Mouse (Mus musculus) adrenal gland, postnatal 10 days (tissue): ENCODE data around the gene Flt3l. TPM values are rescaled to one million over a fixed set of nuclear protein-coding genes. Genes with fewer than 3 reads are reported as not detected.

Experiments
- DNase-seq: peaks from one replicate; pipeline ENCODE4 v3.0.0; 2021; ENCODE audit warnings: mixed read lengths
- microRNA-seq: library from miRNA; unstranded; fragments of <30 nt; microRNA quantifications from one replicate; pipeline ENCODE4 v1.2.0, GENCODE M21; 2021
- total RNA-seq, 2 experiments: library from RNA; stranded (reverse); gene quantifications; 2 replicates each; pipeline ENCODE4 v1.2.3; 2021

The Flt3l gene
- total RNA-seq, 2 experiments from 2014 or later: 9.7 to 18.1 TPM

DNA sequence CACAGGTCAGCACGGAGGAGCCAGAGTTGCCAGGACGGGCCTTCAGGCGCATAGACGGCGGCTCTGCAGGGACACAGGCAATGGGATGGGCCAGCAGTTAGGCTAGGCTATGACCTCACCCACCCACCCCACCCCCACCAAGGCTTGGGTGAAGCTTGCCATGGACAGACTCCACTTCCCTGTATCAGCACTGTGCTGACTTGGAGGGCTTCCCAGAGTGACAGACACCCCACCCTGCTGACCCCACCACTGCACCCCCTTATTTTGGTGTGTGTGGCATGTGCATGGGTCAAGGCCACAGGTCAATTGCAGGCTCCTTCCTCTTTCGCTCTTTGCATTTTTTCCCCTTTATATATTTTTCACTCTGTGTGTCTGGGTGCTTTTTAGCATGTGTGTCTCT, 40.9 kb downstream of the Flt3l start:
- no peak for DNase-seq

DNA sequence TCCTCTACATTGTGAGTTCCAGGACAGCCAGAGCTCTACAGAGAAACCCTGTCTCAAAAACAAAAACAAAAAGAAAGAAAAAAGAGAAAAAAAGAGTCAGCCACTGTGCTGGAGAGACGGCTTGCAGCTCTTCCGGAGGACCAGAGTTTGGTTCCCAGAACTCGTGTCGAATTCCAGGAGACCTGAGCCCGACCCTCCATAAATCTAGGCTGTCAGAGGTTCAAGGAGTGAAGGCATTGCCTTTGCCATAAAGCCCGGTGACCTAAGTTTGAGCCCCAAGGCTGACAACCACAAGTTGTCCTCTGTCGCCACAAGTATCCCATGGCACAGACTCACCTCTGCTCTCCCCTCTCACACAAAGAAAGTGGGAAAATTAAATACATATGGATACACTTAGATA, 42.1 kb downstream of the Flt3l start:
- DNase-seq: peak; percentile 2

DNA sequence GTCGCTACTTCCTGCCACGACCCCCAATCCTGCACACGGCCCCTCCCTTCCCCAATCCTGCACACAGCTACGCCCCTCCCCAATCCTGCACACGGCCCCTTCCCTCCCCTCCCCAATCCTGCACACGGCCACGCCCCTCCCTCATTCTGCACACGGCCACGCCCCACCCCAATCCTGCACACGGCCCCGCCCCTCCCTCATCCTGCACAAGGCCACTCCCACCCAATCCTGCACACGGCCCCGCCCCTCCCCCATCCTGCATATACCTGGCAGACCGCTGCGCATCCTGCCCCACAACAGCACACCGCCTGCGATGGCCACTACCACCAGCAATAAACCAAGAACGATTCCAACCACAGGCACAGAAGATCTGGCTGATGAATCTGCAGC, 42.7 kb downstream of the Flt3l start:
- peak; percentile 26 for DNase-seq

DNA sequence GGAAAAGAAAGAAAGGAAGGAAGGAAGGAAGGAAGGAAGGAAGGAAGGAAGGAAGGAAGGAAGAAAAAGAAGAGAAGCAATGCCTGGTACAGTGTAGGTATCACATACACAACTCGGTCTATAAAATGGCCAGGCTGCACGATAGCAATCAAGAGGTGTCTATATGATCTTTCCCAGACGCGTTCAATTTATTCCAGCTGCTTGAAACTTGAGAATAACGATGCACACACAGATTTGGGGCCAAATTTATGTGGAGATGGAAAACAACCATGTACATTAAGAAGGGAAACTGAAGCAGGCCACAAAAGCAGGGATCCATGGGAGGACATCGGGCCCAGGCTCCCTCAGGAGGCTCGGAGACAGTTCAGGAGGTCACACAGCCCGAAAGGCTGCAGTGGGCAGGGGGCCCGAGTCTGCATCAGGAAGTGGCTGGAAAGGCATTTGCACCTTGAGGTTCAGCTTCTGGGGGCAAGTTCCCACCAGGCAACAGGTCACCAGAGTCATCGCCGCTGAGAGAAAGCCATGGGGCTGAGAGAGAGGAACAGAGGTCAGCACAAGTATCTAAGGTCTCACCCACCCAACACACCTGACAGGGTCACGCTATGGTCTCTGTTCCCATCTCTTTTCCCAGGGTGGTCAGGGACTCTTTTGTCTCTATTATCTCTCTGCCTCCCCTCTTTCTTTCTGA, 43.3 kb downstream of the Flt3l start:
- no peak for DNase-seq

DNA sequence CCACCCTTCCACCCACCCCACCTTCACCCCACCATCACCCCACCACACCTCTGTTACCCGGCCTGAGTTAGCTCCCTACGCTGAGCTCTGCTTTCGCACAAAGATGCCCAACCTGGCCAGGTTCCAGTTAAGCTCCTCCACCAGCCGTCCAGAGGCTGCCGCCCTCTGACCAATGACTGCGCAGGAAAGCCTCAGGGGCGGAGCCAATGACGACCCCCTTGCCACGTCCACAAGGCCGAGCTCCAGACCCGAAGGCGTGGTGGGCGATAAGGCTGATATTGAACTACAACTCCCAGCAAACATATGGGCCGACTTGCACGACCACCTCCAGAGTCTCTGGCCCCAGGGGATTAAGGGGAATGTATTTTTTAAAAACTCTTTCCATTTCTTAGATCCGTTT, 44.2 kb downstream of the Flt3l start, which contains the start of gene Rcn3:
Gene Rcn3 (minus strand): TSS at position 174 of the 400 bp plus-strand sequence.
- peak; percentile 88 for DNase-seq

DNA sequence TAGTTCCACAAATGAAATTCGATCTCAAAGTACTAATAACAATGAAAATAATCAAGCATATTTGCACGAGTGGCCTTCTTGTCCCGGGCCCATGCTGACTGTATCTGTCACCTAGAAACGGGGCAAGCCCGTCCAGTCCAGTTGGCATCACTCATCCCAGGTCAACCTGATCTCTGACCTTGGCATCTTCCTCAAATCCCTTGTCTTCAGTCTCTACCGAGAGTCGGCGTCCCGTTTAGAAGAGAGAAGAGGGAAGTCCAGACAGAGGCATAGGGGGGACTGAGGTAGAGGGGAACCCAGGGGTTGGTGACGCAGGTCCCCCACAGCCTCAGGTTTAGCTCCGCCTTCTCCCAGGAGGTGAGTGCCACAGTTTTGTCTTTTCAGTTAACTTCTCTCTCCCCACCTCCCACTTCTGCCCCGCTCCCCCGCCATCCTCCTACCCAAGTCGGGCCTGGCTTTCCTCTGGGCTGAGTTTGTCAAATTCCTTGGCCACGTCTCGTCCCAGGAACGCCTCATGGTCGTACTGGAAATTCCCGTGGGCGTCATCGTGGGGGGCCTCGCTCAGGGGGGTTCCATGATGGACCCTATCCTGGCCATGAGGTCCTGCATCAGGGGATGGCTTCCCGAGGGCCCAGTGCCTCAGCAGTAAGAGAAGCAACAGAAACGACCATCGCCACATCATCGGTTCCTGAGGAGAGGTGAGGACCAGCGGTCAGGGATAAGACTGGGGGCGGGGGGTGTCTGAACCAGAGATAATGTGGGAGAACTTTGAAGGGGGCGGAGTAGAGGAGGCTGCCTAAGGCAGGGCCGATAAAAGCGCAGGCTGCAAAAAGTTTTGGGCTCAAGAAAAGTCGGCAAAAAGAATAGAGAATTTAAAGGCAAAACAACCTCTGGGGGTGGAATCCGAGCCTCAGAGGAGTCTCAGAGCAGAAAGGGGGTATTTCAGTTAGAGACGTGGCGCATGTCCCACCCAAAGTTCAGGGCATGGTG, 44.9 kb downstream of the Flt3l start:
- no peak for DNase-seq

DNA sequence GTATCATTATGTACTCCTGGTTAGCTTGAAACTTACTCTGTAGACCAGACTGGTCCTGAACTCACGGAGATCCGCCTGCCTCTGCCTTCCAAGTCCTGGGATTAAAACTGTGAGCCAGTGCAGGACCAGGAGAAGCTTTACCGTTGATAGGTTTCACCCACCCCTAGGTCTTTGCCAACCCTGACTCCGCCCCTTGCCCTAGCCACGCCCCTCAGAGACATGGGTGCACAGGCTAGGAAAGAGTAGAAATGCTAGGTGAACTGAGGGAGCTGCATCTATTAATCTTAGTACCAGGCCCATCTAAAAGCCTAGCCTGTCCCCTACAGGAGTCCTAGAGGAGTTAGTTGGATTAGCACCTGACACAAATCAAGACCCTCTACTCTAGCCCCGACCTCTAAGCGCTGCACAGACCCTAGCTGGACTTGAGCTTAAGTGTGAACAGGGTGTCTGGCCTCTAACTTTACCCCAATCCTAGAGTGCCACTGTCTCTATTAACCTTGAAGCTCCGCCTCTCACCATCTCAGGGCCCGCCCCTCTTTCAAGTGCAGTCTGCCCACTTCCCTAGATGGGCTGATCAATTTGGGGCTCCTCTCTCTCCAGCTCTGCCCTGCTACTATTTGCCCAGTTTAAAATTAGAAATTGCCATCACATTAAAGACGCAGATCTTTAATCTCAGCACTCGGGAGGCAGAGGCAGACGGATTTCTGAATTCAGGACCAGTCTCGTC, 45.8 kb downstream of the Flt3l start:
- DNase-seq: peak; percentile 18

DNA sequence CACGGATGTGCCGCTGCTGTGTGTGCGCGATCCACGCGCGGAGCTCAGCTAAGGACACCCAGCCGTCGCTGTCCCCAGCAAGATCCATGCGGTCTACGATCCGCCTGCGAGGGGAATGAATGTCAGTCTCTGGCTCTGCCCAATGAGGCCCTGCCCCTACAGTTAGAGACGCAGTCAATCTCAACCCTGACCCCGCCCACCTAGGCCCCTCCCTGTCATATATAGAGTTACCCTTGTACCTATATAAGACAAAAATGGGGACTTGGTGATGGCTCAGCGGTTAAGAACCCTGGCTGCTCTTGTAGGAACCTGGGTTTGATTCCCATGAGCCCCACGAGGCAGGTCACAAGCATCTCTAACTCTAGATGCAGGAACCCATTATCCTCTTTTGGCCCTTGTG, 47.6 kb downstream of the Flt3l start:
- DNase-seq: no peak

DNA sequence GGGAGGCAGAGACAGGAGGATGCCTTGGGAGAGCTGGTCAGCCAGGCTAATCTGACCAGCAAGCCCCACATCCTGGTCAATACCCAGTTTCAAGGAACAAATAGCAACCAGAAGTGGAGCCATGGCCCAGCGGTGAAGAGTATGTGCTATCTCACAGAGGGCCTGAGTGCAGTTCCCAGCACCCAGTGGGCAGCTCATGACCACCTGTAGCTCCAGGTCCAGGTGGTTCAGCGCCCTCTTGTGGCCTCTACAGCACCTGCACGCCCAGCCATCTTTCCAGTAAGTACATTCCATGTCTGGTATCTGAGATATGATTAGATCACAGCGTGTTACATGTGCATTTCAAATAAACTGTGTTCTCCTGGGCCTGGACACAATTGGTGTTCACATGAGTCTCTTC, 50.1 kb downstream of the Flt3l start:
- peak; percentile 3 for DNase-seq

DNA sequence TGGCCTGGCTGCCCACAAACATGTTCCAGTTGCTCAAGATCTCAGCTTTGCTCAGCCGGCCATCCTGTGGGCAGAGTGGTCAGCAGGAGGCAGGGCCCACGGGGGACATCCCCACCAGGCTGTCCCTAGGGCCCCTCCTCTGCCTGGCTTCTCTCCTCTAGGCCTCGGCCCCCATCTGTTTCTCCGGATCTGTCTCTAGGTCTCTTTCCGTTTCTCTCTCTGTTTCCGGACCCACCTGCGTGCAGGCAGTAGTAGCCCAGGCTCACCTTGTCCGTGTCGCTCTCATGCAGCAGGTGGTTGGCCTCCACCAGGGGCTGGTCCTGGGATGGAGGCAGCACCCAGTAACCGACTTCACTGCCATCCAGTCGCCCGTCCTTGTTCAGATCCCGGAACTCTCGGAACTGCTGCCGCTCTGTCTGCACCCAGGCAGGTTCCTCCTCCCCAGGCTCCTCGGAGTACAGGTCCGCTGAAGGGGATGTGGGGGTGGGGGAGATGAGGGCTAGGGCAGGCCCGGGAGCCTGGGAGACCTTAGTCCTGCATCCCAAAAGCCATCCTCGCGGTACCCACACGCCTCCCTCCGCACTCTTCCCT, 52.8 kb downstream of the Flt3l start:
- peak; percentile 1 for DNase-seq

DNA sequence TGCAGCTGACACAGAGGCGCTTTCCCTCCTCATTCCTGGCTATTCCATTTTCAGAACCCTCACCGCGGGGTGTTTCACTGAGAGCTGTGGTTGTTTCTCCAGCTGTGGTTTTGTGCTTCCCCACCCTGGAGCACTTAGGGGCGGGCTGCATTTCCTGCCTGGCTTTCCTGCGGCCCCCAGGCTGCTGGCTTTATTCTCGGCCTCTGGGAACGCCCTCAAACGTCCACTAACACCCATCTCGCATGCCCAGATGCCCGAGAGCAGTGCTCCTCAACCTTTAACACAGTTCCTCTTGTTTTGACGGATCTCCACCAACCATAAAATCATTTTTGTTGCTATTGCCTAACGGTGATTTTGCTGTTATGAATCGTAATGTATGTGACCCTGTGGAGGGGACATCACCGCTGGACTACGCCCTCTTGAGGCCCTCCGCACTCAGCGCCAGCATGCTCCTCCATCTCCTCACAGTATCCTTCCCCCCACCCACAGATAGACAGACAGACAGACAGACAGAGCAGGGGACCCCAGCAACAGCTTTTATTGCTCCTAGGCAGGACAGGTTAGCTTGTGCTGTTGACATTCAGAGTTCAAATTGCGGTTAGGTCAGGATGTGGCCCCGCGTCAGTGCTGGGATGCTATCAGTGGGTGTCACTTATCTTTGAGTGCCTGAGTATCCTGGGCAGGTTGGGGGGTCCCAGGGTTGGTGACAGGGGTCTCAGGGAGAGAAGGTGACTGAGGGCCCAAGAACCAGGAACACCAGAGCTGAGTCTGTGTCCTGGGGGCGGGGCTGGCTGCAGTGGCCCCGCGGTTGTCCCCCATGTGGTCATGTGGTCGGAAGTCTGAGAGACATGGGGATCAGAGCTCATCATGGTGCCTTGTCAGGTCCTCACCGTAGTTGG, 53.6 kb downstream of the Flt3l start:
- DNase-seq: peak; percentile 60

DNA sequence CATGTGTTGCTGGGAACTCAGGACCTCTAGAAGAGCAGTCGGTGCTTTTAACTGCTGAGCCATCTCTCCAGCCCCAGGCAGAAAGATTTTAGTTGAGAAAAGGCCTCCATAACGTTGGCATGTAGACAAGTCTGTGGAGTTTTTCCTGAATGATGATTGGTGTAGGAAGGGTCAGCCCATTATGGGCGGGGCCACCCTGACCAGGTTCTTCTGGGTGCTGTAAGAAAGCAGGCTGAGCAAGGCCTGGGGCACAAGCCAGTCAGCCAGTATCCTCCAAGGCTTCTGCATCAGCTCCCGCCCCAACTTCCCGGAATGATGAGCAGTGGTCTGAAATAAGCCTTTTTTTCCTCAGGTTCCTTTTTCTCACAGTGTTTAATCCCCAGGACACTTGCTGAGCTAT, 55.2 kb downstream of the Flt3l start:
- no peak for DNase-seq

DNA sequence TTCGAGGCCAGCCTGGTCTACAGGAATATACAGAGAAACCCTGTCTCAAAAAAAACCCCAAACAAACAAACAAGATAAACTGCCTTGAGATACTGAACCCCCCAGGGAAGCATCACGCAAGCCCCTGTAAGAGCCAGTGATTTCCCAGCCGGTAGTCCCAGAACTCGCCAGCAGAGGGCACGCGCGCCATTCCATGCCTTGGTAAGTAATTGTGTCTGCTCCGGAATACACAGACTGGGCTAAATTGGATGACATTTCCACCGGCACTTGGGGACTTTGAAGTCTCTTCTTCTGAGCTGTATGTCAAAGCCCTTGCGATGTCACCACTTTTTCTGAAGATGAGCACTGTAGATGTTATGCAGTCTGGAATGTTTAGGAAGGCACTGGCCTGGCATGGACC, 56.4 kb downstream of the Flt3l start:
- peak; percentile 95 for DNase-seq

Small RNAs within 50 kb of the gene (microRNA-seq; reads per million reads assigned to microRNA genes)
- gene Mir150 (1,119 reads per million, percentile 75 among the genes with 10 or more reads in this experiment), gene Mir5121 (56.3 reads per million, percentile 37 among the genes with 10 or more reads in this experiment), gene Mir7055 (not detected)

Other genes with a start within 250 kb of the Flt3l start
- 10 to 100 TPM; 73.7 to 83.7 TPM for gene Med25, start 243.7 kb downstream of the Flt3l start, total RNA-seq
- 10 to 100 TPM; 19.5 to 24.8 TPM for gene Fuz, start 240.4 kb downstream of the Flt3l start, total RNA-seq
- gene Ap2a1, start 206.9 kb downstream of the Flt3l start, total RNA-seq: 10 to 100 TPM; 83.6 to 93.2 TPM
- not detected for gene Tsks, start 193.2 kb downstream of the Flt3l start, total RNA-seq
- gene Cpt1c, start 161.6 kb downstream of the Flt3l start, total RNA-seq: 10 to 100 TPM in 1 of 2 experiments, 1 to 10 TPM in 1; 9.8 to 15.3 TPM
- gene Prmt1, start 149.9 kb downstream of the Flt3l start, total RNA-seq: 100 to 1,000 TPM; 254 to 258 TPM
- gene Irf3, start 138.8 kb downstream of the Flt3l start, total RNA-seq: 10 to 100 TPM; 80.3 to 89.6 TPM
- 10 to 100 TPM; 15.8 to 16.2 TPM for gene Bcl2l12, start 137.7 kb downstream of the Flt3l start, total RNA-seq
- gene Scaf1, start 120.1 kb downstream of the Flt3l start, total RNA-seq: 10 to 100 TPM; 69.6 to 81.1 TPM
- 10 to 100 TPM; 57.6 to 60.2 TPM for gene Rras, start 118.5 kb downstream of the Flt3l start, total RNA-seq
- gene Prr12, start 83.6 kb downstream of the Flt3l start, total RNA-seq: 10 to 100 TPM; 36.9 to 51.9 TPM
- gene Nosip, start 74.0 kb downstream of the Flt3l start, total RNA-seq: 10 to 100 TPM; 39.7 to 45.9 TPM
- 10 to 100 TPM; 18.5 to 20.0 TPM for gene Prrg2, start 73.8 kb downstream of the Flt3l start, total RNA-seq
- 10 to 100 TPM; 65.2 to 71.2 TPM for gene Rcn3, start 44.2 kb downstream of the Flt3l start, total RNA-seq
- 100 to 1,000 TPM; 169 to 185 TPM for gene Fcgrt, start 32.6 kb downstream of the Flt3l start, total RNA-seq
- gene Rps11, start 12.0 kb downstream of the Flt3l start, total RNA-seq: 1,000 to 10,000 TPM; 1,283 to 1,295 TPM
- gene Rpl13a, start 7.7 kb downstream of the Flt3l start, total RNA-seq: 1,000 to 10,000 TPM; 1,643 to 1,697 TPM
- not detected for gene Gm45713, start 201 bp downstream of the Flt3l start, total RNA-seq
- gene Pih1d1, start 17.9 kb upstream of the Flt3l start, total RNA-seq: 10 to 100 TPM; 59.0 to 68.5 TPM
- 10 to 100 TPM; 50.6 to 68.2 TPM for gene Aldh16a1, start 18.2 kb upstream of the Flt3l start, total RNA-seq
- gene Slc17a7, start 27.5 kb upstream of the Flt3l start, total RNA-seq: under 1 TPM; 0.18 to 0.42 TPM
- not detected for gene Gfy, start 43.1 kb upstream of the Flt3l start, total RNA-seq
- not detected for gene Pth2, start 44.6 kb upstream of the Flt3l start, total RNA-seq
- under 1 TPM in 1 of 2 experiments, not detected in 1; 0.36 TPM for gene Ccdc155, start 68.5 kb upstream of the Flt3l start, total RNA-seq
- gene Dkkl1, start 75.7 kb upstream of the Flt3l start, total RNA-seq: under 1 TPM in 1 of 2 experiments, not detected in 1; 0.30 TPM
- gene Tead2, start 79.3 kb upstream of the Flt3l start, total RNA-seq: 10 to 100 TPM; 21.0 to 24.0 TPM
- gene Cd37, start 102.7 kb upstream of the Flt3l start, total RNA-seq: 10 to 100 TPM; 13.9 to 17.6 TPM
- under 1 TPM in 1 of 2 experiments, not detected in 1; 0.12 TPM for gene Slc6a16, start 104.7 kb upstream of the Flt3l start, total RNA-seq
- under 1 TPM in 1 of 2 experiments, not detected in 1; 0.42 TPM for gene Slc6a21, start 141.1 kb upstream of the Flt3l start, total RNA-seq
- gene Trpm4, start 197.3 kb upstream of the Flt3l start, total RNA-seq: 10 to 100 TPM; 15.9 to 26.8 TPM
- gene Hrc, start 198.9 kb upstream of the Flt3l start, total RNA-seq: 10 to 100 TPM; 10.7 to 47.8 TPM
- gene Ppfia3, start 230.6 kb upstream of the Flt3l start, total RNA-seq: 1 to 10 TPM; 1.9 to 3.0 TPM
- 1 to 10 TPM in 1 of 2 experiments, under 1 TPM in 1; 0.90 to 2.9 TPM for gene Lin7b, start 234.2 kb upstream of the Flt3l start, total RNA-seq